Mouse (Mus musculus) adrenal gland, adult 18-20 months (tissue): ENCODE measurements at regions not wholly inside any gene's neighbourhood (a gene's known extent, or its start where the extent isn't known, plus 50 kb on each side); places are given as distances from the start of the nearest gene placed in this dataset.

Experiments
- DNase-seq, 2 experiments: peaks; one replicate each; pipeline ENCODE4 v3.0.0; 2021 to 2022; ENCODE audit warnings: low spot score in 2 of 2

DNA sequence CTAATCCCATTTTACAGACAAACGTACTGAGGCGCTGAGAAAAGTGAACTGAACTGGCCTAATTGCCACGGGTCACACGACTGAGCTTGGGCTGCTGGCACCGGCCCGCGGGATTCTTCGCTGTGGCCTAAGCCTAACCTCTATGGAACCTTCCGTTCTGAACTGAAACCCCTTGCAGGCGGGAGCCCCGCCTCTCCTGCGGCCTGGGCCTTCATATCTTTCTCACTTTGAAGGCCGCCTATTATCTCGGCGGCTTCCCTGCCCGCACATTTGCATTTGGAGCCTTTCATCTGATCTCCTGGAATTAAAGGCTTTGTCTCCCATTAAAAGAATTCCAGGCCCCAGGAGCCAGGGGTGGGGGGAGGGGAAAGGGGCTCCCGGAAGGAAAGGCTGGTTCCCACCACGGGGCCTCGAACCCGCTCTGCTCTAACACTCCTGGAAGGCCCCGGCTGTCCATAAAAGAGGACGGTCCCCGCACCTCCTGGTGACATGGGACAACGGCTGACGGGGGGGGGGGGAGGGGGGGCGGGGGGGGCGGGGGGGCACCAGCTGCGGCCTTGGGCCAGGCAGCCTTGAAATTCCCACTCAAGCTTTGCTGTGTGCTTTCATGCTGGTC is 122.9 kb upstream of the Pja1 start:
- no peak for DNase-seq

DNA sequence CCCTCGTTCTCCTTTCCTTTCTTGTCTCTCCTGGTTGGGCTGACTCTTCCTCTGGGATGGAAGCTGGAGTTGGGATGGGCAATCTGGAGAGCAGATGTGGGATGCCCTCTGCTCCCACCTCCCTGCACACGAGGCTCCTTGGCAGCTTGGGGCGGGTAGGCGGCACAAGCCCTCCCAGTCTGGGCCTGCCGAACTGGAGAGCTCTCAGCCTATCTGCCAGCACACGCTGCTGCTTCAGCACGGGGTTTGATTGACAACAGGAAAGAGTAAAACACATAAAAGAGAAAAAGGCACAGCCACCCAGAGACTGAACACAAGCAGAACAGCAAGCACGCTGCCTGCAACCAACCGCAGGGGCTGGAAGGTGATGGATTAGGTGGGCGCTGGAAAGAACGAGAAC is 121.9 kb upstream of the Pja1 start:
- DNase-seq: no peak

GRCm38 (mm10) chrX:99587284-99587683 is 116.2 kb upstream of the Pja1 start:
- DNase-seq: no peak

DNA sequence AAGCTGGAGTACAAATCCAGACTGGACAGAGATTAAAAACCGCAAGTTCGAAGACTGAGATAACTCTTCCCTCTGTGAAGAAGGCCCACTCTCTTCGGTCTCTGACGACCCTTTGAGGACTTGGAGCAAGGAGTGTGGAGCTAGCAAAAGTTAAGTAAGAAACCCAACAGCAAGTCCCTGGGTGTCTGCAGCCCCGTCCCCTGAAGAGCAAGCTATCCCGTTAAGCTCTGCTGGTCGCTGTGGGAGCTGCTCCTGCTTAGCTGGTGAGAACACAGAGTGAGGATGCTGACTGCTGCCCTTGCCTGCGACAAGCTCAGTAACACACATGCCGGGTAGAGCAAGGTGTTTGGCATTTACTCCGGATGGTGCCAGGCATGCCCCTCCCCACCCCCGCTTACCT is 115.2 kb upstream of the Pja1 start:
- DNase-seq: no peak

- no peak for DNase-seq
Measured at GRCm38 (mm10) chrX:99585703-99586102, 114.6 kb upstream of the Pja1 start.

GRCm38 (mm10) chrX:99582611-99583010 is 111.5 kb upstream of the Pja1 start:
- no peak for DNase-seq

- no peak for DNase-seq
Measured at GRCm38 (mm10) chrX:99581632-99582466, 110.8 kb upstream of the Pja1 start.

- DNase-seq: no peak
Measured at GRCm38 (mm10) chrX:99579206-99579605, 108.1 kb upstream of the Pja1 start.

- no peak for DNase-seq
Measured at GRCm38 (mm10) chrX:99578796-99579195, 107.7 kb upstream of the Pja1 start.

- DNase-seq: no peak
Measured at GRCm38 (mm10) chrX:99575105-99575504, 104.0 kb upstream of the Pja1 start.

- peak; percentile 49 to 52 for DNase-seq
Measured at GRCm38 (mm10) chrX:99574441-99575103, 103.5 kb upstream of the Pja1 start.

DNA sequence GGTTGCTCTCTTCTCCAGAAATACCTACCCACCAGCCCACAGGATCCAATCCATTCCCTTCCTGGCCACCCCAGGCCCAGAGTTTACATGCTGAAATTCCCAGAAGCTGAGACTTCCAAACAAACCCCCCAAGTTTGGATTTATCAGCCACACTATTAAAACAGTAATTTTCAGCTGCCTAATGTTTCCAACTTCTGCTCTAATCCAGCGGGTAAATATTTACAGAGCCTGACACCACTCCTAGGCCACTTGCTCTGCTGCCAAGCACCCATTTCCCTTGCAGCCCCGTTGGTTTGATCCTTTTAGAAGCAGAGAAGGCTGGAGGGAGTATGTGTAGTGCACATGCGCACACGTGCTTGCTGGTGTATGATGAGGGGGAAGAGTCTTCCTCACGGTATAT is 99.1 kb upstream of the Pja1 start:
- DNase-seq: no peak

DNA sequence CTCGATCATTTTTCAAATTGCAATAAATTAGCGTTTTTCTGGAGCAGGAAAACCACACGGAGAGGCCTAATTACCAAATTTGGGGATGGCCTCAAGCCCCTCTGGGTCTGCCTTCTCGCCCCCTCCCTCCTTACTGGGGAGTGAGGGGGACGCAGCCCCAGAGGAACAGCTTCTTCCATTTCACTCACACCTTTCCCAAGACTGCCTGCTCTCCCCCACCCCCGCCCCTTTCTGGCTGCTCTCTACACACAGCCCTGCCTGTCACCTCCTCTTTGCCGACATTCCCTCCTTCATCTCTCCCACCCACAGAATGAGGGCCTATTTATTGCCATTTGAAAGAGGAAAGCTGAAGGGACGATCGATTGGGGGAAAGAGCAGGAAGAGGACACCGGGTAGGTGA is 97.2 kb upstream of the Pja1 start:
- DNase-seq: no peak

GRCm38 (mm10) chrX:99567367-99568164 is 96.5 kb upstream of the Pja1 start:
- no peak for DNase-seq

DNA sequence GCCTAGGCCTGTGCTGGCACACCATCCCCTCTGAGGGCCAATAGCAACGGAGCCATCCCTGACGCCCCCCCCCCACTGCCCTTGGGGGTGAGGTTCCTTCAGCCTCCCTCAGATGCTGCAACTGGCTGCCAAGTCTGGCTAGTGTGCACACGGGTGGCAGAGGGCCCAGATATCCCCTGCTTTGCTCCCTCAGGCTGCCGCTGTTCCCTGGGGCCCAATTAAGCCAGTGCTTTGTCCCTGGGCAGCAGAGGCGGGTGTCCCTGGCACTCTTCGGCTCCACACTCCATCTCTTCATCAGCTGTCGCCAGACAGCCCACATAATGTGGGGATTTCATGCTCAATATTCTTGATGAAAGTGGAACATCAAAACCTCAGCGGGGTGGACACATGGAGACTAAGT is 90.9 kb upstream of the Pja1 start:
- DNase-seq: no peak

DNA sequence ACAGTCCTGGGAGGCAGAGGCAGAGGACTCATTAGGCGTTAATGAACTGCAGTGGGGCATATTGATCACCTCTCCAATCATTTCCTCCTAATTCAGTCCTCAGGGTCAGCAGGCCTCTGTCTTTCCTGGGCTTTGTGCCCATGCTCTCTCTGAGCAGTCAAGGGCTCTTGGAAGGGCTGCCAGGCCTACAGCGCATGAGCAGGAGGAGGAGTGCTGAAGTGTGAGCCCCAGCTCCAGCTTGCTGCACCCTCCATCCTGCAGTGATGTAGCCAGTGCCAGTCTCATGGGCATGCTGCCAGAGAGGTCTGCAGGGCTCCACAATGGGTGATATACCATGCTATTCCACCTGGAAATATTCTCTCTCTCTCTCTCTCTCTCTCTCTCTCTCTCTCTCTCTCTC is 89.6 kb upstream of the Pja1 start:
- no peak for DNase-seq

DNA sequence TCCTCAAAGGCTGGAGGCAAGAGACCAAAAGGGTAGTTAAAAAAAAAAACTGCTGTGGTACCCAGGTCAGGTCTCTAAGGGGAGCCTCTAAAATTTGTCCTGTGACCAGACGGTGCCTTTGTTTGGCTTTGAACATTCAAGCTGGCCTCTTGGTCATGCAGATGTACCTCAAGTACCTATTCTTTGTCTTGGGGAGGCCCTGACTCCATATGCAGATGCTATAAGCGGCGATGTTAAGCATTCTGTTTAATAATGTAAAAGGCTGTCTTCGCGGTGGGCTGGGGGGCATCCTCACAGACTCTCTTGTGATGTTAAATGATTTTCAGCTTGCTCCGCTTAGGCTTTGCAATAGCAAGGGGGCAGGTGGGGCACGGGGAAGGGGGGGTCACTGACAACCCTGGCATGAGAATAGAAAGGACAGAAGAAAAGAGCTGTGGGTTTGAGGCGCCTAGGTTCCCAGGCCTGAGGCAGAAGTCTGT is 85.8 kb upstream of the Pja1 start:
- DNase-seq: no peak

DNA sequence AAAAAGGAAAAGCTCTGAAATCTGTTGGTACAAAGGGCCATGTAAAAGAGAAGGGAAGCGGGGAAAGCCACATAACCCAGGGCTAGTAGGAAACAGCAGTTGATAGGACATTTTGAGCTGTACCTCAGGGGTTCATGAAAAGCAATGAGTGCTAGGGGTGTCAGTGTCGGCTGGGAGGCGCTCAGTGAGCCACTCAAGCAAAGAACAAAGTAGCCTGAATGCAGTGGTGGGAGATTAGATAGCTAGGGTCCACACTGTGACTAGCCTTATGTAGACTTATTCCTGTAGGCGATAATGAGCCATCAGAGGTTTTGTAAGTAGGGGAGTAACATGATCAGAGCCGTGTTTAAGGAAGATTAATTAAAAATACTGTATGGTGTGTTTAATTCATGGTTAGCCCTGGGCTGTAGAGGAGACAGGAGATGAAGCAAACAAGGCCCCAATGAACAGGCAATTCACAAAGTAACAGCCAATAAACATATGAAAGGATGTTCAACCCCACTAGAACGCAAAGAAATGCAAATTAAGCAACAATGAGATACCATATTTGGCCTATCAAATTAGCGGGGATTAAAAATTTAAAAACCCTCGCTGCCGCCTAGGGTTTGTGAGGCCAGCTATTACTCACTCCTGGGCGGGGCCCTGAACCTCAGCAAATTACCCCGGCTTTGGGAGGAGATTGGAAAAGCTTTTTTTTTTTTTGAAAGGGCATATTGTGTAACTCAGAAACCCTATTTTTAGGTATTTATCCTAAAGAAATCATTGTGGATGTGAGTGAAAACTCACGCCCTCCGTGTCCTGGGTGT is 85.1 kb upstream of the Pja1 start:
- DNase-seq: no peak

- DNase-seq: no peak
Measured at GRCm38 (mm10) chrX:99552778-99553177, 81.7 kb upstream of the Pja1 start.

DNA sequence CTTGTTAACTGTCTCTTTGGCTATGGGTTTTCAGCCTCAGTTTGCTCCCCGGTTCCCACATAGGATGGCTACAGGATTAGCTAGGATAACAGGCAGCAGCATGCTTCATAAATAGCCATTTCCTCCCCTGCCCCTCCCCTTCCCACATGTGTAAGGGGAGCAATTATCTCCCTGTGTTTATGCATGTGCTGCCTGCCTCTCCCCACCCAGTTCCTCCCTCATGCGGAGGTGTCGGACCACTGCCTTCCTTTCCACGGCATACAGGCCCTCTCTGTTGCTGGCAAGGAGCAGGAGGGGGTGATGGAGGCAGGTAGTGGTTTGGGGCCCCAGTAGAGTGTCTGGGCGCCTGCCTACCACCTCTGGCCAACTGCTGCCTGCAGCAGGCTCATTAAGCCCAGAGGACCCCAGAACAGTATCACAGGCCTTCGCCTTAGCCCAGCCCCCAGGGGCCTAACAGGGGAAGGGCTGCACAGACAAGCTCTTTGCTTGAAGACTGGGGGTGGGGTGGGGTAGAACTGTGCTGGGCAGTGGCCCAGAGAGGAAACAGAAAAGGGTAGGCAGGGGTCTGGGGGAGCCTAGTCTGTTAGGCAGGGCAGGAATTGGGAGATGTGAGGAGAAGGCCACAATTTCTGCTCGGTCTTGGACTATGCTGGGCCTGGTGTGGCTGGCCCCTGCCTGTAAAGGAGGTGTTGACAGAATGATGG is 79.1 kb upstream of the Pja1 start:
- DNase-seq: no peak
